Mouse (Mus musculus): Measurements from ENCODE around the gene Shc1. TPM values are rescaled to one million over a fixed set of nuclear protein-coding genes. Genes with fewer than 3 reads are reported as not detected.

Gene Shc1
- polyA plus RNA-seq, 1 experiment from 2014 or later: 108 TPM

- H3K36me3 ChIP-seq: peaks cover 30% of the 10 kb centered on the region
- WGBS: 5% methylated on average over 15 of the region's 16 CpGs
- H3K4me1 ChIP-seq: peaks cover 35% of the 10 kb centered on the region
- peak within 1 kb of the TSS; percentile 36 for H3K9ac ChIP-seq
- peak within 1 kb of the TSS; percentile 67 for H3K27ac ChIP-seq
- H3K4me3 ChIP-seq: peak within 1 kb of the TSS; percentile 53
- ATAC-seq (ENCODE audit: insufficient number of reproducible peaks, low FRiP score, low TSS enrichment, low read depth): peak; percentile 66; the same call in 1 of the 2 replicates
- H3K9me3 ChIP-seq: no peaks in the 10 kb centered on the region
- no peaks in the 10 kb centered on the region for H3K27me3 ChIP-seq
- H3K4me2 ChIP-seq: peak within 1 kb of the TSS; percentile 60
Observed at GRCm38 (mm10) chr3:89436176-89437113, 18.2 kb downstream of the Shc1 start, which contains the start of gene Pbxip1. TSS of gene Pbxip1 (plus strand) at chr3:89436706.

- WGBS: 30% methylated on average over 5 of the region's 5 CpGs
- peaks cover 28% of the 10 kb centered on the region for H3K4me1 ChIP-seq
- no peaks in the 10 kb centered on the region for H3K9me3 ChIP-seq
- peaks cover 27% of the 10 kb centered on the region for H3K36me3 ChIP-seq
- peak overlapping the region; percentile 67 for H3K27ac ChIP-seq
- peak overlapping the region; percentile 53 for H3K4me3 ChIP-seq
- ATAC-seq (ENCODE audit: insufficient number of reproducible peaks, low FRiP score, low TSS enrichment, low read depth): no peak
- H3K9ac ChIP-seq: peak overlapping the region; percentile 36
- peak overlapping the region; percentile 60 for H3K4me2 ChIP-seq
- no peaks in the 10 kb centered on the region for H3K27me3 ChIP-seq
Observed at GRCm38 (mm10) chr3:89437269-89437668, 19.0 kb downstream of the Shc1 start.

GRCm38 (mm10) chr3:89440691-89441090 is 22.4 kb downstream of the Shc1 start:
- Histone ChIP-seq H3K36me3 (peaks cover 29% of the 10 kb centered on the region), H3K4me3 (no peak overlapping the region), H3K9ac (no peak overlapping the region), H3K27me3 (no peaks in the 10 kb centered on the region), H3K9me3 (no peaks in the 10 kb centered on the region), H3K4me1 (peaks cover 11% of the 10 kb centered on the region), H3K27ac (no peak overlapping the region), H3K4me2 (no peak overlapping the region)
- whole genome bisulfite sequencing: 93% methylated on average over 2 of the region's 2 CpGs
- ATAC-seq (ENCODE audit: insufficient number of reproducible peaks, low FRiP score, low TSS enrichment, low read depth): no peak

- Histone ChIP-seq H3K9me3 (no peaks in the 10 kb centered on the region), H3K4me2 (no peak overlapping the region), H3K4me1 (peaks cover 11% of the 10 kb centered on the region; the same call in 1 of the 2 replicates), H3K4me3 (no peak overlapping the region), H3K27ac (0 out of 2 replicates have a peak overlapping the region, but pooled peaks have one; percentile 22), H3K36me3 (peaks cover 38% of the 10 kb centered on the region), H3K27me3 (no peaks in the 10 kb centered on the region), H3K9ac (no peak overlapping the region)
- WGBS: 67% methylated on average over 13 of the region's 13 CpGs
- ATAC-seq (ENCODE audit: insufficient number of reproducible peaks, low FRiP score, low TSS enrichment, low read depth): no peak
Observed at GRCm38 (mm10) chr3:89448720-89449537, 30.7 kb downstream of the Shc1 start.

GRCm38 (mm10) chr3:89449541-89449940 is 31.3 kb downstream of the Shc1 start:
- ATAC-seq (ENCODE audit: insufficient number of reproducible peaks, low FRiP score, low TSS enrichment, low read depth): no peak
- Histone ChIP-seq H3K27me3 (no peaks in the 10 kb centered on the region), H3K9ac (no peak overlapping the region), H3K4me1 (peaks cover 11% of the 10 kb centered on the region; the same call in 1 of the 2 replicates), H3K4me2 (no peak overlapping the region), H3K4me3 (no peak overlapping the region), H3K27ac (no peak overlapping the region), H3K9me3 (no peaks in the 10 kb centered on the region), H3K36me3 (peaks cover 33% of the 10 kb centered on the region)
- 43% methylated on average over 7 of the region's 7 CpGs for WGBS

GRCm38 (mm10) chr3:89451916-89452315 is 33.7 kb downstream of the Shc1 start:
- no peak overlapping the region for H3K4me2 ChIP-seq
- H3K9me3 ChIP-seq: no peaks in the 10 kb centered on the region
- H3K4me1 ChIP-seq: peaks cover 11% of the 10 kb centered on the region; the same call in 1 of the 2 replicates
- no peak overlapping the region for H3K9ac ChIP-seq
- H3K27me3 ChIP-seq: no peaks in the 10 kb centered on the region
- WGBS: 75% methylated on average over 1 of the region's 1 CpGs
- H3K36me3 ChIP-seq: peaks cover 10% of the 10 kb centered on the region; the same call in 1 of the 2 replicates
- H3K27ac ChIP-seq: no peak overlapping the region
- no peak for ATAC-seq (ENCODE audit: insufficient number of reproducible peaks, low FRiP score, low TSS enrichment, low read depth)
- H3K4me3 ChIP-seq: no peak overlapping the region

GRCm38 (mm10) chr3:89454401-89455177 is 36.3 kb downstream of the Shc1 start, which contains the start of gene Pmvk:
TSS of gene Pmvk (plus strand) at chr3:89454541.
- H3K4me3 ChIP-seq: no peak within 1 kb of the TSS
- H3K4me1 ChIP-seq: peaks cover 4% of the 10 kb centered on the region; the same call in 1 of the 2 replicates
- H3K27me3 ChIP-seq: no peaks in the 10 kb centered on the region
- H3K9ac ChIP-seq: no peak within 1 kb of the TSS
- ATAC-seq (ENCODE audit: insufficient number of reproducible peaks, low FRiP score, low TSS enrichment, low read depth): no peak
- no peak within 1 kb of the TSS for H3K27ac ChIP-seq
- H3K9me3 ChIP-seq: no peaks in the 10 kb centered on the region
- H3K4me2 ChIP-seq: no peak within 1 kb of the TSS
- H3K36me3 ChIP-seq: no peaks in the 10 kb centered on the region
- WGBS: 61% methylated on average over 10 of the region's 10 CpGs

- no peak overlapping the region for H3K4me3 ChIP-seq
- H3K9ac ChIP-seq: no peak overlapping the region
- H3K27me3 ChIP-seq: no peaks in the 10 kb centered on the region
- no peaks in the 10 kb centered on the region for H3K36me3 ChIP-seq
- no peak overlapping the region for H3K4me2 ChIP-seq
- no peak overlapping the region for H3K27ac ChIP-seq
- peaks cover 15% of the 10 kb centered on the region; the same call in 1 of the 2 replicates for H3K4me1 ChIP-seq
- WGBS: 62% methylated on average over 1 of the region's 1 CpGs
- no peaks in the 10 kb centered on the region for H3K9me3 ChIP-seq
- ATAC-seq (ENCODE audit: insufficient number of reproducible peaks, low FRiP score, low TSS enrichment, low read depth): no peak
Observed at GRCm38 (mm10) chr3:89455786-89456285, 37.6 kb downstream of the Shc1 start.

GRCm38 (mm10) chr3:89456726-89457665 is 38.8 kb downstream of the Shc1 start:
- Histone ChIP-seq H3K27ac (no peak overlapping the region; the same call in 1 of the 2 replicates), H3K4me1 (peaks cover 14% of the 10 kb centered on the region; the same call in 1 of the 2 replicates), H3K9ac (no peak overlapping the region), H3K27me3 (no peaks in the 10 kb centered on the region), H3K36me3 (peaks cover 6% of the 10 kb centered on the region; the same call in 1 of the 2 replicates), H3K9me3 (no peaks in the 10 kb centered on the region), H3K4me3 (no peak overlapping the region), H3K4me2 (no peak overlapping the region)
- no peak for ATAC-seq (ENCODE audit: insufficient number of reproducible peaks, low FRiP score, low TSS enrichment, low read depth)
- 39% methylated on average over 10 of the region's 10 CpGs for WGBS

- Histone ChIP-seq H3K4me2 (peak overlapping the region; percentile 72), H3K9ac (peak overlapping the region; percentile 72; the same call in 1 of the 2 replicates), H3K4me3 (peak overlapping the region; percentile 63), H3K36me3 (peaks cover 11% of the 10 kb centered on the region; the same call in 1 of the 2 replicates), H3K4me1 (peaks cover 14% of the 10 kb centered on the region; the same call in 1 of the 2 replicates), H3K27me3 (no peaks in the 10 kb centered on the region), H3K9me3 (no peaks in the 10 kb centered on the region), H3K27ac (peak overlapping the region; percentile 88)
- WGBS: 49% methylated on average over 13 of the region's 13 CpGs
- no peak for ATAC-seq (ENCODE audit: insufficient number of reproducible peaks, low FRiP score, low TSS enrichment, low read depth)
Observed at GRCm38 (mm10) chr3:89458372-89458964, 40.2 kb downstream of the Shc1 start.

Measured in limb, embryonic 15.5 days (tissue).